In the genomic region with DNA sequence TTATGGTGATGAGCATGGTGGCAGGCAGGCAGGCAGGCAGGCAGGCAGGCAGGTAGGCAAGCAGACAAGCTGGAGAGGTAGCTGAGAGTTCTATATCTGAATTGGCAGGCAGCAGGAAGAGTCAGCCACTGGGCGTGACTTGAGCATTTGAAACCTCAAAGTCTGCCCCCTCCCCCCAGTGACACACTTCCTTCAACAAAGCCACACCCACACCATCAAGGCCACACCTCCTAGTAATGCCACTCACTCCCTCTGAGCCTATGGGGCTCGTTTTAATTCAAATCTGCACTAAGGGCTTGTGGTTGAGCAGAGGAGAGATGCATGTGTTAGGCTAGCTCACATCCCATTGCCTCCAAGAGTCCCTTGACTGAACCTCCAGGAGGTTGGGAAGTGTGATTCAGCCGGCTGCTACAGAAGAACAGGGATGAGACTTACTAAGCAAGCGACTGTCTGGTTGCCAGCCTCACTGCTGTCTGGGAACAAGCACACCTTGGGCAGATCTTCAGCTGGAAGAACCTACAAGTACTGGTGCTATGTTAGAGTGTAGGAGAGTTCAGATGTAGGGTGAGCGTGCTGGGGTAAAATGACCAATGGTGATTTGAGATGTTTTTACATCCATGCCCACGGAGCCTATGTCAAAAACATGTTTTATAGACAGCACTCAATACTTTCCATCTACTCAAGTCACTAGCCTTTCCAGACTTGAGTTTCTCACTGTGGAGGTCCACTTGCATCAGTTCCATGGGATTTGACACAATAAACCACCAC, we compare ENCODE assay signal across 9 mouse cellular contexts. TPM values are rescaled to one million over a fixed set of nuclear protein-coding genes. Genes with fewer than 3 reads are reported as not detected.
DNase-seq lines count a peak whose midpoint lies in the region; ATAC-seq and TF ChIP-seq lines count a peak whose summit lies in the region.
"Had no signal": no experiment of that assay in that cellular context is flagged by ENCODE, and none has a peak within 500 bp of the region (broad histone marks: within the 10 kb centered on the region; RNA-seq: fewer than 3 reads in every experiment).

No protein-coding gene starts in this region.

- H3K27me3 ChIP-seq in midbrain, embryonic 11.5 days (ENCODE audit: control insufficient read depth, insufficient read depth, low read length), result no peaks in the 10 kb centered on the region
- H3K27me3 ChIP-seq in midbrain, embryonic 15.5 days (replicated peaks), result no peaks in the 10 kb centered on the region
- no peaks in the 10 kb centered on the region for H3K27me3 ChIP-seq in hindbrain, postnatal 0 days (ENCODE audit: insufficient read depth, low read length)
- H3K27me3 ChIP-seq in stomach, postnatal 0 days (ENCODE audit: control insufficient read depth, insufficient read depth, low read length), result no peaks in the 10 kb centered on the region

- peaks cover 14% of the 10 kb centered on the region for H3K4me1 ChIP-seq in midbrain, embryonic 11.5 days (ENCODE audit: control insufficient read depth, insufficient read depth, low read length)
- H3K4me1 ChIP-seq in midbrain, embryonic 15.5 days, result peaks cover 14% of the 10 kb centered on the region
- H3K4me1 ChIP-seq in hindbrain, postnatal 0 days (ENCODE audit: insufficient read depth, low read length), result no peaks in the 10 kb centered on the region; the same call in 1 of the 2 replicates
- peaks cover 7% of the 10 kb centered on the region; the same call in 1 of the 2 replicates for H3K4me1 ChIP-seq in stomach, postnatal 0 days (replicated peaks; ENCODE audit: control insufficient read depth, insufficient read depth)

- peak; percentile 83 for DNase-seq in midbrain, embryonic 11.5 days (ENCODE audit: low spot score, missing footprints)
- peak; percentile 67 for DNase-seq in NIH3T3 (ENCODE audit: low read depth)
- DNase-seq in hindbrain, postnatal 0 days (ENCODE audit: low spot score), result no peak
- DNase-seq in stomach, postnatal 0 days (ENCODE audit: low spot score), result peak; percentile 54
- DNase-seq in spleen, adult 18-20 months, result no peak
- DNase-seq in frontal cortex, postnatal 10 days (ENCODE audit: low spot score in 2 of 2), result no peak
- DNase-seq in left cerebral cortex, adult 9 months (ENCODE audit: low spot score in 2 of 2), result no peak
- DNase-seq: cerebellum, adult 11-12 months had no signal

- no peak for ATAC-seq in midbrain, embryonic 11.5 days (ENCODE audit: low FRiP score)
- no peak for ATAC-seq in midbrain, embryonic 15.5 days (replicated peaks)
- ATAC-seq in hindbrain, postnatal 0 days, result 0 out of 2 replicates have a peak, but pooled peaks have one; percentile 33
- peak; percentile 39 for ATAC-seq in stomach, postnatal 0 days (ENCODE audit: low FRiP score, low TSS enrichment)

- no peak overlapping the region for H3K27ac ChIP-seq in midbrain, embryonic 11.5 days (ENCODE audit: low read depth, low read length)
- H3K27ac ChIP-seq in midbrain, embryonic 15.5 days, result no peak overlapping the region
- H3K27ac ChIP-seq in hindbrain, postnatal 0 days, result 0 out of 2 replicates have a peak overlapping the region, but pooled peaks have one; percentile 42
- H3K27ac ChIP-seq in stomach, postnatal 0 days (replicated peaks), result peak overlapping the region; percentile 61

- H3K36me3 ChIP-seq in midbrain, embryonic 11.5 days (ENCODE audit: control insufficient read depth, insufficient read depth, low read length), result peaks cover 7% of the 10 kb centered on the region; the same call in 1 of the 2 replicates
- H3K36me3 ChIP-seq in midbrain, embryonic 15.5 days (replicated peaks), result no peaks in the 10 kb centered on the region; the same call in 1 of the 2 replicates
- H3K36me3 ChIP-seq in hindbrain, postnatal 0 days (ENCODE audit: insufficient read depth, low read length), result peaks cover 9% of the 10 kb centered on the region; the same call in 1 of the 2 replicates
- H3K36me3 ChIP-seq in stomach, postnatal 0 days (ENCODE audit: control insufficient read depth, insufficient read depth, low read length), result peaks cover 5% of the 10 kb centered on the region; the same call in 1 of the 2 replicates

- no peak overlapping the region for H3K4me3 ChIP-seq in midbrain, embryonic 11.5 days (ENCODE audit: low read depth, low read length)
- no peak overlapping the region for H3K4me3 ChIP-seq in midbrain, embryonic 15.5 days
- H3K4me3 ChIP-seq in hindbrain, postnatal 0 days (ENCODE audit: low read length), result no peak overlapping the region
- no peak overlapping the region for H3K4me3 ChIP-seq in stomach, postnatal 0 days (ENCODE audit: low read depth, low read length)

- H3K9ac ChIP-seq in midbrain, embryonic 11.5 days (ENCODE audit: low read length), result no peak overlapping the region
- H3K9ac ChIP-seq in midbrain, embryonic 15.5 days, result no peak overlapping the region
- H3K9ac ChIP-seq in hindbrain, postnatal 0 days (replicated peaks; ENCODE audit: low read length), result no peak overlapping the region
- no peak overlapping the region for H3K9ac ChIP-seq in stomach, postnatal 0 days (ENCODE audit: low read length)

- no peaks in the 10 kb centered on the region for H3K9me3 ChIP-seq in midbrain, embryonic 11.5 days (ENCODE audit: control insufficient read depth, low read length)
- no peaks in the 10 kb centered on the region for H3K9me3 ChIP-seq in midbrain, embryonic 15.5 days
- H3K9me3 ChIP-seq in hindbrain, postnatal 0 days (ENCODE audit: low read length), result no peaks in the 10 kb centered on the region
- no peaks in the 10 kb centered on the region for H3K9me3 ChIP-seq in stomach, postnatal 0 days (ENCODE audit: control insufficient read depth, low read length)

- no peak overlapping the region for H3K4me2 ChIP-seq in midbrain, embryonic 11.5 days
- no peak overlapping the region for H3K4me2 ChIP-seq in midbrain, embryonic 15.5 days
- no peak overlapping the region for H3K4me2 ChIP-seq in hindbrain, postnatal 0 days (ENCODE audit: low read depth, low read length)
- no peak overlapping the region for H3K4me2 ChIP-seq in stomach, postnatal 0 days (replicated peaks; ENCODE audit: low read depth)

- no peak for TF ChIP-seq EP300 in stomach, postnatal 0 days (optimal IDR thresholded peaks at IDR 0.05)

- no peak for TF ChIP-seq CTCF in hindbrain, postnatal 0 days (IDR thresholded peaks at IDR 0.05; ENCODE audit: low read depth)
- TF ChIP-seq CTCF in stomach, postnatal 0 days (IDR thresholded peaks at IDR 0.05; ENCODE audit: low read depth), result no peak

- 81% methylated on average over 6 of the region's 6 CpGs for WGBS in midbrain, embryonic 11.5 days
- 80% methylated on average over 6 of the region's 6 CpGs for WGBS in midbrain, embryonic 15.5 days
- WGBS in hindbrain, postnatal 0 days, result 79% methylated on average over 6 of the region's 6 CpGs
- 74% methylated on average over 6 of the region's 6 CpGs for WGBS in stomach, postnatal 0 days

RNA-seq across cellular contexts. Expression of a gene that starts 33.6 kb away (rescaled TPM):
- 81.3 and 87.0 TPM in 2 replicates for polyA plus RNA-seq in midbrain, embryonic 11.5 days (2014; fragmentation: Nextera tagmentation; extraction: Ambion mirVana)
- 57.1 and 58.8 TPM in 2 replicates for polyA plus RNA-seq in midbrain, embryonic 15.5 days (2015; fragmentation: Nextera tagmentation; extraction: Ambion mirVana)
- 244 and 264 TPM in 2 replicates for total RNA-seq in hindbrain, postnatal 0 days (2014; rRNA removed)
- 66.3 and 66.4 TPM in 2 replicates for polyA plus RNA-seq in hindbrain, postnatal 0 days (2015; fragmentation: Nextera tagmentation; extraction: Ambion mirVana)
- 132 and 138 TPM in 2 replicates for polyA plus RNA-seq in stomach, postnatal 0 days (2015; fragmentation: Nextera tagmentation; extraction: Ambion mirVana)

Comparison
In these comparisons a context has a peak if more than half of its experiments do, and no peak if none do; other contexts are left out.
1. ATAC-seq: peak in hindbrain, postnatal 0 days (single experiment) and stomach, postnatal 0 days (single experiment); none in midbrain, embryonic 11.5 days (single experiment) and midbrain, embryonic 15.5 days (single experiment).
2. DNase-seq: peak in midbrain, embryonic 11.5 days (single experiment), NIH3T3 (single experiment) and stomach, postnatal 0 days (single experiment); none in hindbrain, postnatal 0 days (single experiment), spleen, adult 18-20 months (0 of 2), frontal cortex, postnatal 10 days (0 of 2) and left cerebral cortex, adult 9 months (0 of 2).
3. H3K27ac ChIP-seq: peak in hindbrain, postnatal 0 days (single experiment) and stomach, postnatal 0 days (single experiment); none in midbrain, embryonic 11.5 days (single experiment) and midbrain, embryonic 15.5 days (single experiment).